Mouse (Mus musculus) left cerebral cortex, postnatal 25 days (tissue): ENCODE results near the gene Zbtb32. TPM values are rescaled to one million over a fixed set of nuclear protein-coding genes. Genes with fewer than 3 reads are reported as not detected.

ENCODE experiments used
- DNase-seq, 2 experiments: peaks; one replicate each; pipeline ENCODE4 v3.0.0; 2022; ENCODE audit warnings: low spot score in 2 of 2, mixed read lengths in 1 of 2
- intact Hi-C: fragments of 180-260 bp; cut with DNase I; formaldehyde crosslinking; loops from one replicate; pipeline ENCODE4 v1.15.1; 2025
- total RNA-seq, 2 experiments: library from RNA; stranded (reverse); gene quantifications; 2 replicates each; pipeline ENCODE4 v1.2.3; 2021

Gene Zbtb32
- total RNA-seq, 2 experiments from 2014 or later, result not detected

DNA sequence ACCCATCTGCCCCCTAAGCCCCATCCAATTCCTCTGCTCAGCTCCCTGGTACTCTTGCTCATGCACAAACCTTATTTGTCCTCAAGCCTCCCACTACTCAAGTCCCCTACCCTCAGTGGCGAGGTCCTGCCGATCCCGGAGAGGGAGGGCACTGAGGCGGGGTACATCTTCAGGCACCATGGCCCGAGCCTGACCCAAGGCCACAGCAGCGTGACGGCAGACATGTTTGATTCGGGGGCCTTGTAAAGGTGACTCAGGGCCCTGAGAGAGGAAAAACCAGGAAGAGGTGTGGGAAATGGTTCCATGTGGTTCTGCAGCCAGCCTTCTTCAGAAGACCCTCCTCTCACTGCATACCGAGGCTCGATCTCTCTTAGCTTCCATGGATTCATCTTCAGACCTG, 14.4 kb downstream of the Zbtb32 start:
- intact Hi-C loops, result no loop called here
- DNase-seq, result no peak

DNA sequence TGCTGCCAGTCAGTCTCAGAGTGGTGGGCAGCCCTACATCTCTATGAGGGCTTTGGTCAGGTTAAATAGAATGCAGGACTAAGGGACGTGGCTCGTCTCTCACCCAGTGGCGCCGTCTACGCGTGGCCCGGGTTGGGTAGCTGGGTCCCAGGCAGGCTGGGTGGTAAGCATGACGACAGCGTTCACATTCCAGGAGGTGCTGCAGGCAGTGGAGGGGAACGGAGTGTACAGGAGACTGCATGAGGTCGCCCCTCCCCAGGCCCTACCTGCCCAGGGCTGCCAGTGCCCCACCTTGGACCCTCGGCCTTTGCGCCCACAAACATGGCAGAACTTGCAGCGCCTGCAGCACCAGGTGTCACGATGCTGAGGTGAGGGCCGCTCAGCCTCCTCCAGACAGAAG, 17.2 kb downstream of the Zbtb32 start:
- intact Hi-C loops, result no loop called here
- DNase-seq, result no peak

DNA sequence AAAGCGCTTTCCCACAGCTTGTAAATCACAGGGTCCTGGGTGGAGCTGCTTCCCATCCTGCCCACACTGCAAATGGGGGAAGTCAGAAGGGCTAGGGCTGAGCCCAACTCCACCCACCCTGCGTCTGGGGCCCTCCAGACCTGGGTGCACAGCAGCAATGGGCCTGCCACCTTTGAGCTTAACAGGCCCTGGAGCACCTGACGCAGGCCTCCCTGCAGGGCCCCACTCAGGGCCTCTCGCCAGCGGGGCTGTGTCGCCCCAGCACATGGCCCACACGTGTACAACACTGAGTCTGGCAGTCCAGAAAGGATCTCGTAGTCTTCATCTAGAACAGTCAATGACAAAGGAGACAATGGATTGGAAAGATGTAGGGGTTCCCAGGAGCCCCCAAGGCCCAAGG, 18.8 kb downstream of the Zbtb32 start:
- DNase-seq, result no peak
- intact Hi-C loops, result no loop called here

DNA sequence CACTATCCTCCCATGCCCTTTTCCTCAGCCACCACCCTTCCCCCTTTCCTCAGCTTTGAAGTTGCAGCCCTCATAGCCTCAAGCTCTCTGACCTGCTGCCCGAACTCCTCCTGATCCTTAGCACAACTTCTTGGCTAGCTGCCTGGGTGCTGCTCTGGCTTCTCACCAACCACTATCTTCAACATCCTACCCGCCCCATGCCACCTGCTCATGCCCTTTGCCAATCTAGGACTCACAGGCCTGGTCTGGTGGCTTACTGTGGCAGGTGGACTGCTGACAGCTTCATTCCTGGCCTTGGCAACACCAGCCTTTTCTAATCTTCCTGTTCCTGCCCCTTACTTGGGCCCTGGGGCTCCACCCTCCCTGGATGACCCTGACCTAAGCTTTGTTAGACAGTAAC, 25.7 kb downstream of the Zbtb32 start:
- no peak for DNase-seq
- intact Hi-C loops, result no loop called here

DNA sequence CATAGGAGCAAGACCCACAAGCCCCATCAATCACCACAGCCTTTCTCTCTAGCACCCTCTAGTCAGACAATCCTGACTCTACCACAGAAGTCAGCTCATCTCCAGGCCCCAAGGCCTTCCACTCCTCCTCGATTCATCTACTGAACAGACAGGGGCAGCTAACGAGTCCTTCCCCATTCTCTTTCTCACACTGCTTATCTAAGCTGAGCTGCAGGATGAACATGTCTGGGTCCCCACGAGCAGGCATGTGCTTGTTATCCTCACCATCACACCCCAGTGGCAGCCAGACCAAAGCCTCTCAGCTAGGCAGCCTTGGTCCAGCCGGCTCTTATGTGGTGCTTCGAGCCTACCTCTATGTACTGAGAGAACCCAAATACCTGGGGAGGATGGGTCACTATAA, 26.3 kb downstream of the Zbtb32 start:
- no peak for DNase-seq
- intact Hi-C loops, result no loop called here

DNA sequence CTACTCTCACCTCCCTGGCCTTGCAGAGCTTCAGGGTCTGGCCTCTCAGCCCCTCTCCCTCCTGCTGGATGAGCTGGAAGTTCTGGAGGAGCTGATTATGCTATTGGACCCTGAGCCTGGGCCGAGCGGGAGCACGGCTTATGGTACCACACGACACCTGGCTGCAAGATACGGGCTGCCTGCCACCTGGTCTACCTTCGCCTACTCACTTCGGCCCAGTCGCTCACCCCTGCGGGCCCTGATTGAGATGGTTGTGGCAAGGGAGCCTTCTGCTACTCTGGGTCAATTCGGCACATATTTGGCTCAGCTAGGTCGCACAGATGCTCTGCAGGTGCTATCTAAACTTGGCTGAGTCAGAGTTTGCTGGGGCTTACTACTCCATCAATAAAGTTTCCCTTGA, 31.2 kb downstream of the Zbtb32 start:
- no peak for DNase-seq

DNA sequence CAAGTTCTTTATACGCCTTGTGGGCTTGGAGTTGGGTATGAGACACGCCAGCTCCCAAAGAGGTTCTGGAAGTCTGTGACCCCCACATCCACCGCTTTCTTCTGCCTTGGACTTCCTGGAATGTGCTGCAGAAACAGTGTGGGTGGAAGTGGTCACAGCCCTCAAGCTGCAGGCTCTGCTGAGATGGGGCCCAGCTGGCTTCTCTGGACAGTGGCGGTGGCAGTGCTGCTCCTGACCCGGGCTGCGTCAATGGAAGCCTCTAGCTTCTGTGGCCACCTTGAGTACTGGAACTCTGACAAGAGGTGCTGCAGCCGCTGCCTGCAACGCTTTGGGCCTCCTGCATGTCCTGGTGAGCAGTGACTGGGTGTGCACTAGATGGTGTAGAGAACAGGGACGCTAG, 32.7 kb downstream of the Zbtb32 start:
- no peak for DNase-seq
- intact Hi-C loops, result no loop called here

More for the DNA sequence above, 31.2 kb downstream of the Zbtb32 start:
- intact Hi-C loops, result no loop called here

DNA sequence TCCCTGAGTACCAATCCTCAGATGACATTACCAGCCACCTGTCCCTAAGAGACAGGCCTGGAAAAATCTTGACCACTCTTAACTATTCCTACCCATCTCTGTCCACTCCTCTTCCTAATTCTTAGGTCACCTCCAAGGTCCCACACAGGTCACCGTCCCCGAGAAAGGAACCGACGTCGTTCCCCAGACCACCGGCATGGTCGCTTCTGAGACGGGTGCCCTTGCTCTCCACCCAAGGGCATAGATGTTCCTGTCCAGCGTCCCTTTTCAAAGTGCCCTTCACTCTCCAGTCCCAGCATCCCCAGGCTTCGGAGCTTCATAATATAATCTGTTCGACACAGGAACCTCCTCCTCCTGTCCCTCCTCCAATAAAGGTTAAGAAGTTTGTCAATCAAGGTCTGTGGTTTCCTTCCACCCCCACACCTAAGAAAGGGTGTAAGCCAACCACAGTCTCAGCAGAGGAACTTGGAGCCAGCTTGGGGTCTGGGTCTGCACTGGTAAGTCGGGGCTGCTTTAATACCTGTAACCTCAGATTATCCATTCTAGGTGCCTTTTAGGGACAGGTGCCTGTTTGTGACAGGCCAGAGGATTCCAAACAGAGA, 33.6 kb downstream of the Zbtb32 start, which contains the start of gene Igflr1:
TSS of gene Igflr1 (plus strand) at position 458 of the 602 bp plus-strand sequence.
- no peak for DNase-seq
- intact Hi-C loops, result no loop called here

DNA sequence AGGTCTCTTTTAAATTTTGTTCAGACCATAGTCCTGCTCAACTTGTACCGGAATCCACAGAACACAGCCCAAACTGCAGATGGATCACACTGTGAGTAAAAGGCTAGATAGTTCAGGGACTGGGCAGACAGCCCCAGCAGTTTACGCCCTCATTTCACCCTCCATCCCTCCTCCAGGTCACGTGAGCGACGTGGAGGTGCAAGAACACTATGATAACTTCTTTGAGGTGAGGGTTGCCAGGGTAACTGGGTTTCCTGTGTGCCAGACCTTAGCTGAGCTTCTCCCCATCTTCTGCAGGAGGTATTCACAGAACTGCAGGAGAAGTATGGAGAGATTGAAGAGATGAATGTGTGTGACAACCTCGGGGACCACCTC, 34.8 kb downstream of the Zbtb32 start:
- DNase-seq, result no peak
- intact Hi-C loops, result loop anchor here (1.0 kb wide), 1 partner anchor 24 kb away; the partner anchor contains the start of gene Kmt2b

DNA sequence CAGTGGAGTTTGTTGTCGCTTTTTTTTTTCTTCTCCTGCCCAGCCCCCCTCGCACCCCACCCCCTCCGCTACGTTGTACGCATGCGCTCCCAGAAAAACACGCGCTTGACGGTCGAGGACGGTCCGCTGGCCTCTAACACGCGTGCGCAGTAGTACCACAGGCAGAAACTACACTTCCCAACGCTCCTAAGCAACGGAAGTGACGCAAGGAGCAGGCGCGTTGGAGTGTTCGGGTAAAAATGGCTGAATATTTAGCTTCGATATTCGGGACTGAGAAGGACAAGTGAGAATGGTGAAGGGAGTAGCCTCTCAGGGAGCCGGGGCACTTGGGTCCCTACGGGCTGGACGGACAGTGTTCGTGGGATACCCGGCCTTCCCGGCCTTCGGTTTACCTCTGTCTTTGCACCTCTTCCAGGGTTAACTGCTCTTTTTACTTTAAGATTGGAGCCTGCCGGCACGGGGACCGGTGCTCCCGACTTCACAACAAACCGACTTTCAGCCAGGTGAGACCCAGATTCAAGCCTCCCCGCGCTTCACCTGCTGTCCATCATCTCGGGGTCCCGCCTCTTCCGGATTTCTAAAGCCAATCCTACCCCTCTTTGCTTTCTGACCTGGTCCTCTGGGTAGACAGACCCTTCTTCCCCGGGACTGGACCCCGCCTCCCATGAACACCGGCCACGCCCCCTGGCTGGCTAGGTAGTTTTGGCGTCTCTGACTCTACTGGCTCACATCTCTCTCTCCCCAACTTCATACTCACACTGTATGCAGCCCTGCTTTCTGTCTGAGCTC, 35.4 kb downstream of the Zbtb32 start, which contains the start of the genes U2af1l4, Gm49396 and Psenen:
TSS of gene U2af1l4 (plus strand) at position 185 of the 789 bp plus-strand sequence.
TSS of gene Gm49396 (plus strand) at position 228 of the 789 bp plus-strand sequence.
TSS of gene Psenen (minus strand) at position 511 of the 789 bp plus-strand sequence.
- DNase-seq, result peak; percentile 95 to 98
- intact Hi-C loops, result loop anchor here (1.0 kb wide), 1 partner anchor 25 kb away; the partner anchor contains the start of gene Kmt2b

DNA sequence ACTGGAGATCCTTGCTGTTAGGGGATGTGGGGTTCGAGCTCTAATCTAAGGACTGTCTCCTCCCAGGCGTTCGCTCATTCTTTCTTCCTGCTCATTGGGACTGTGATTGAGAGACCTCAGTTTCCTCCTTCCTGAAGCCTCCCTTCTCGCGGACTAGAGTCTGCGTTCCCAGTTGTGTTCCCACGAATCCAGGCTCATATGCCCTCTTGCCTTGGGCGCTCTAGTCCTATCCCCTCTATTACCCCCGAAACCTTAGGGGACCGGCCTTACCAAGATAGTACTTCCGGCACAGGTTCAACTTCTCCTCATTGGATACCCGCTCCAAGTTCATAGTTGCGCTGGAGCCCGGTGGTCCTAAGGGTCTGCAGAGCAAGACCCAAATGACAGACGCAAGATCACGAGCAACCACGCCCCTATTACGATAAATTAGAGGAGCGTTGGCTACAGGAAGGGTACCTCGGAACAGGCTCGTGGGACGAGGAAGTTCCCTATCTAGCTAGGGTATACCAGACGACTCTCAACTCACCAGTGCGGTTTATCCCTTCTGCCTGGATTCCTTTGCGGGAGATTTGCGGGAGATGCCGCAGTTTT, 36.1 kb downstream of the Zbtb32 start:
- intact Hi-C loops, result loop anchor here (1.0 kb wide), 1 partner anchor 26 kb away; the partner anchor contains the start of gene Kmt2b
- DNase-seq, result peak; percentile 52 to 63

DNA sequence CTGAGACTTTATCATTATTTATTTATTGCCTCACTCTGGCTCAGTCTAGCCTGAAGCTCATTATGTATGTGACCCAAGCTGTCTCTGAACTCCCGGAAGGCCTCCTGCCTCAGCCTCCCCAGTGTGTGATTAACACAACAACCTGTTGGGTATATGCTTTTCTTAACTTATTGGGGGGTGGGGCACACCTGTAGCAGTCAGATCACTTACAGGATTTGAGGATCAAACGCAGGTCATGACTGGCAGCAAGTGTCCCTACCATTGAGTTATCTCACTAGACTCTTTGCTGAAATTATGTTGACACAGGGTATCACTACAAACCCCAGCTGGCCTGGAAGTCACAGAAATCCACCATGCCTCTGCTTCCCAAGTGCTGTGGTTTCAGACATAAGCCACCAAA, 38.4 kb downstream of the Zbtb32 start:
- intact Hi-C loops, result no loop called here
- no peak for DNase-seq

DNA sequence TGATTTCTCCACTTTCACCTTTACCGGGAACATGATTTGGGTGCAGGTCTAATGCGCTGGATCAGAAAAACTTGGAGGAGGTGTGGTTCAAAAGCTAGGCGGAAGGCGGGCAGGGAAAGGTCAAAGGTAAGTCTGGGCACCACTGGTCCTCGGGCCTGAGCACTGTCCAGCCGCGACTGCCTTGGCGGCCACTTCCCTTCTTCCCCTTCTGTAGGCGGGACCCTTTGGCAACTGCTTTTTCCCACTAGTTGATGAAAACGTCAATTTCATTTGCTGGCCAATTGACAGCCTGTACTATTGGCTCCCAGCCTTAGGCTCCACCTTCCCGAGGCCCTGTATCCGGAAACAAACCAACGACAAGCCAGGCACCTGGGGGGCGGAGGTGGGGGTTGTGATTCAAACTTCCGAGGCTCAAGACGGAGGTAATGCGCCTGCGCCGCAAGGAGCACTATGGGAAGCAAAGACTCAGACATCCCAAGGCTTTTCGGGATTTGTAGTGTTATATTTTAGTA, 39.2 kb downstream of the Zbtb32 start, which contains the start of gene Lin37:
TSS of gene Lin37 (minus strand) at position 396 of the 512 bp plus-strand sequence.
- peak; percentile 98 to 100 for DNase-seq
- intact Hi-C loops, result loop anchor here (2.0 kb wide), 1 partner anchor 115 kb away; the partner anchor contains the start of gene Aplp1

DNA sequence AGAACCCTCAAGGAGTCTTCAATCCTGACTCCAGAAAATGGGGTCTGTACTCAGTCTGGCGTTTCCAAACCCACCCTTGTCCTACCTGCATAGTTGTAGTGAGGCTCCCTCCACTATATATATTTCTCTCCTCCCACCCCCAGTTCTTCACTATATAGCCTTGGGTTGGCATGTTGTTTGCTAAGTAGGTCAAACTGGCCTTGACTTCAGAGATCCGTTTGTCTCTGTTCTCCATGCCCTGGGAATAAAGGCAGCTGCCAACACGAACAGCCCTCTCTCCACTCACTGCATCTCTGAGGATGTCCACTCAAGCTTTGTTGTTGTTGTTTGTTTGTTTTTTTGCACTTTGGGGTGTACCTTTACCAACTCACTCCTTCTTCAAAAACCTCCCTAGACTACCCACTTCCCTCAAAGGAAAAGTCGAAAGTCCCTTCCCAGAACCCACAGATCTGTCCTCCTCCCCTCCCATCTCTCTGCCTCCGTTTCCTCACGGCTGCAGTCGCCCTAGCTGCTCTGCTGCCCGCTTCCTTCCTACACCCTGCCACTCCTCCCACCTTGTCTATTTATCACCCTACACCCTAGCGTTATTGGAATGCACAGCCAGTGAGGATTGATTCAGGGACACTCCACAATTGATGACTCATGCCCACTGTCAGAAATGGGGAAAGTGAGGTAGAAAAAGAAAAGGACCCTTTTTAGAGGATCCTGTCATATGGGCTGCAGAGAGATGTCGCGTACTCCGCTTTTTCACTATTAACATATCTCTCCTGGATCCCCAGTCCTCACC, 39.9 kb downstream of the Zbtb32 start:
- intact Hi-C loops, result loop anchor here (2.0 kb wide), 1 partner anchor 114 kb away; the partner anchor contains the start of gene Aplp1

DNA sequence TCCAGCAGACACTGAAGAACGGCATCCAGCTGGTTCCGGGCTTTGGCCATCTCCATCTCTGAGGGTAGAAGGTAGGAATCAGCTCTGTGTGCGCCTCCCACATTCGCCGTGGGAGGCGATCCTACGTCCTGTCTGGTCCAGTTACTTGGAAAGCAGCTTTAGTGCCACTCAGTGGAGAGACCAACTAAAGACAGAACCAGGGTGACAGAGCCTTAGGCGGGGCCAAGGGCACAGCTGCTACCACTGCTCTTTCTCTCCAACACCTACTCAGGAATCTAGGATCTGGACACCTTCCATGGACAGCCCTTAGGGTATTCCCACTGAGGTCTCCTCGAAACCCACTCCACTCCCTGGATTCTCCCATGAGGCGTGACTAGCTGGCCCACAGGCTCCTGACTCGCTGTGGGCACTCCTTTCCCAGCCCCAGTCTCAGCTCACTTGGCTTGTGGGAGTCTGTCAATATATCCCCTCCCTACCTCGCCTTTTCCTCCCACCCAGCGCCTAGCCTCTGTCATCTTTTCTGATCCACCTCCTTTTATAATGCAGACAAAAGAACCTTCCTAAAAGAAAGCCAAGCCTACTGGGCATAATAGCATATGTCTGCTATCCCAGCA, 40.7 kb downstream of the Zbtb32 start:
- intact Hi-C loops, result loop anchor here (2.0 kb wide), 1 partner anchor 113 kb away; the partner anchor contains the start of gene Aplp1

More for the DNA sequence above, 39.9 kb downstream of the Zbtb32 start:
- DNase-seq, result peak in 1 of 2 experiments; percentile 39

DNA sequence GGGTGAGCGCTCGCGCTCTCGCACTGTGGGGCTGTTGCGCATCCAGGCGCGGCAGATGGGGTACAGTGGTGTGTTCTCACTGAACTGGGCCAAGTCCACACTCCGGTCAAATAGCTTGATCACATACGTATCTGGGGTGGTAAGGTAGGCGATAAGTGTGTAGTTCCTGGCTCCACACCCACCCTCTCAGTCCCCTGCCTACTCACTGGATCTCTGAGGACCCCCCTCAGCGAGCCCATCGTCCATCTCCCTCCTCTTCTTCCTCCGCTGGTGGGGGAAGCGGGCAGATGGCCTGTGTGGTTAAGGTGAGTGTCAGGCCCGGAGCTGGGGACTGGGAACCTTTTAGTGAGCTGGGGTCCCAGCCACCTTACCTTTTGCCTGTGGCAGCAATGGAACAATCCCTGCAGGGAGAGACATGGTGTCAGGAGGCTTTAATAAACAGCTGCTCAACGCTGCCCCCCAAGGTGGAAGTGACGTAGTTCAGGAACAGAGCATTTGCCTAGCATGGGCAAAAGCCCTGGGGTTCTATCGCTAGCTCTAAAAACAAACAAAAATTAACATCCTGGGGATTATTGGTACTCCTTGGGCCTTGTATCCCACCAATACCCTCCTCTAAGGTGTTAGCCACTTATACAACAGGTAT, 41.7 kb downstream of the Zbtb32 start:
- DNase-seq, result no peak
- intact Hi-C loops, result no loop called here

More for the DNA sequence above, 40.7 kb downstream of the Zbtb32 start:
- peak in 1 of 2 experiments; percentile 40 for DNase-seq

DNA sequence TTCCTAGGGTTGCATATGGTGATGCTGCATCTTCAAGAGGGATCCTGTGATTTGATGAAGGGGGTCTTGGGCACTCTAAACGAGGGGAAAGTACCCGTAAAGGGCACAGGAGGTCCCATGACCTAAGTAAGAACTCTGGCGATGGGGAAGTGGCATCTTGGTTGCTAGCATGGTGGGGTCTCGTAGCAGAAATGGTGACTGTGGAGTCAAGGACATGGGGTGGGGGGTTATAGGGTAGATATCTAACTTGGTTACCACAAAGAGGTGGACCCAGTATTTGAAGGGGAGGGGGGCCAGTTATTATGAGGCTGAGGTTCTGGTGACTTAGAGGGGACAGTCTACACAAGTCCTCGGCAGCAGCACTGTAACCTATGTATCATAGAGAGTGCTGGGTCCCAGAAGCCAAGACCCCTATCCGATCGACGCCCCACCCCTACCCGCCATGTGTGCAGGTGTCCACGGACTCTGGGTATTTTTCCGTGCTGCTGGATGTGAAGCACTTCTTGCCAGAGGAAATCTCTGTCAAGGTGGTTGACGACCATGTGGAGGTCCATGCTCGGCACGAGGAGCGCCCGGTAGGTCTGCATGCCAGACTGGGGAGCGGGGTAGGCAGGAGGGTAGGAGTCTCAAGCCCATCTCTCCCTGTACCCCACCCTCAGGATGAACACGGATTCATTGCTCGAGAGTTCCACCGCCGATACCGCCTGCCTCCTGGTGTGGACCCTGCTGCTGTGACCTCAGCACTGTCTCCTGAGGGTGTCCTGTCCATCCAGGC, 44.7 kb downstream of the Zbtb32 start:
- intact Hi-C loops, result loop anchor here (5.0 kb wide), 1 partner anchor 62 kb away; the partner anchor contains the start of gene Prodh2
- no peak for DNase-seq
